Mouse (Mus musculus): ENCODE measurements around the gene Cped1. TPM values are rescaled to one million over a fixed set of nuclear protein-coding genes. Genes with fewer than 3 reads are reported as not detected.

Gene Cped1
- total and polyA plus RNA-seq, 3 experiments, result not detected

- Histone ChIP-seq H3K79me2 (ENCODE audit: control insufficient read depth, insufficient read depth, low read length, poor library complexity) (no peaks in the 10 kb centered on the region), H3K4me3 (ENCODE audit: control insufficient read depth in 1 of 2, insufficient read depth in 1 of 2, low read depth in 2 of 2, low read length in 2 of 2) (no peak overlapping the region), H3K27me3 (ENCODE audit: control insufficient read depth in 1 of 2, insufficient read depth in 2 of 2, low read length in 2 of 2) (peaks cover 0 to 3% of the 10 kb centered on the region in 2 experiments; a peak in 3 of 4 replicates), H3K36me3 (ENCODE audit: control insufficient read depth in 1 of 2, insufficient read depth in 2 of 2, low read length in 2 of 2) (no peaks in the 10 kb centered on the region), H3K4me1 (ENCODE audit: control insufficient read depth in 1 of 2, insufficient read depth in 2 of 2, low read length in 2 of 2) (no peaks in the 10 kb centered on the region), H3K9ac (ENCODE audit: control insufficient read depth, low read depth, low read length, poor library complexity, severe bottlenecking) (no peak overlapping the region), H3K9me3 (replicated peaks; ENCODE audit: insufficient read depth, low read length) (no peaks in the 10 kb centered on the region), H3K27ac (ENCODE audit: control insufficient read depth, low read depth, low read length) (no peak overlapping the region)
- DNase-seq (ENCODE audit: low read depth, low spot score), result no peak
- TF ChIP-seq E2F4 (IDR thresholded peaks at IDR 0.05; ENCODE audit: borderline replicate concordance, low read depth, low read length), result no peak
These were observed 15.2 kb downstream of the Cped1 start for GRCm38 (mm10) chr6:22000881-22001280.

- TF ChIP-seq MYB (IDR thresholded peaks at IDR 0.05; ENCODE audit: low read depth, low read length) (no peak), MAZ (IDR thresholded peaks at IDR 0.05; ENCODE audit: low read depth, low read length) (no peak), SIN3A (IDR thresholded peaks at IDR 0.05; ENCODE audit: low read length) (no peak), RCOR1 (IDR thresholded peaks at IDR 0.05; ENCODE audit: low read depth, low read length) (no peak), NELFE (IDR thresholded peaks at IDR 0.05; ENCODE audit: low read depth, low read length) (no peak), NRF1 (IDR thresholded peaks at IDR 0.05; ENCODE audit: insufficient read depth, low read depth, low read length, poor library complexity, severe bottlenecking) (no peak), ZMIZ1 (IDR thresholded peaks at IDR 0.05; ENCODE audit: low read depth, low read length) (no peak), TBP (IDR thresholded peaks at IDR 0.05; ENCODE audit: low read depth, low read length) (no peak), MXI1 (IDR thresholded peaks at IDR 0.05; ENCODE audit: low read depth, low read length) (no peak)
- Histone ChIP-seq H3K4me3 (ENCODE audit: control insufficient read depth in 1 of 2, insufficient read depth in 1 of 2, low read depth in 2 of 2, low read length in 2 of 2) (no peak overlapping the region), H3K9ac (ENCODE audit: control insufficient read depth, low read depth, low read length, poor library complexity, severe bottlenecking) (no peak overlapping the region), H3K9me3 (replicated peaks; ENCODE audit: insufficient read depth, low read length) (no peaks in the 10 kb centered on the region), H3K4me1 (ENCODE audit: control insufficient read depth in 1 of 2, insufficient read depth in 2 of 2, low read length in 2 of 2) (no peaks in the 10 kb centered on the region), H3K27me3 (ENCODE audit: control insufficient read depth in 1 of 2, insufficient read depth in 2 of 2, low read length in 2 of 2) (peaks cover 0 to 3% of the 10 kb centered on the region in 2 experiments; a peak in 3 of 4 replicates), H3K79me2 (ENCODE audit: control insufficient read depth, insufficient read depth, low read length, poor library complexity) (no peaks in the 10 kb centered on the region), H3K36me3 (ENCODE audit: control insufficient read depth in 1 of 2, insufficient read depth in 2 of 2, low read length in 2 of 2) (no peaks in the 10 kb centered on the region), H3K27ac (ENCODE audit: control insufficient read depth, low read depth, low read length) (no peak overlapping the region)
- DNase-seq (ENCODE audit: low read depth, low spot score), result no peak
These were observed 15.7 kb downstream of the Cped1 start for GRCm38 (mm10) chr6:22001284-22001916.

DNA sequence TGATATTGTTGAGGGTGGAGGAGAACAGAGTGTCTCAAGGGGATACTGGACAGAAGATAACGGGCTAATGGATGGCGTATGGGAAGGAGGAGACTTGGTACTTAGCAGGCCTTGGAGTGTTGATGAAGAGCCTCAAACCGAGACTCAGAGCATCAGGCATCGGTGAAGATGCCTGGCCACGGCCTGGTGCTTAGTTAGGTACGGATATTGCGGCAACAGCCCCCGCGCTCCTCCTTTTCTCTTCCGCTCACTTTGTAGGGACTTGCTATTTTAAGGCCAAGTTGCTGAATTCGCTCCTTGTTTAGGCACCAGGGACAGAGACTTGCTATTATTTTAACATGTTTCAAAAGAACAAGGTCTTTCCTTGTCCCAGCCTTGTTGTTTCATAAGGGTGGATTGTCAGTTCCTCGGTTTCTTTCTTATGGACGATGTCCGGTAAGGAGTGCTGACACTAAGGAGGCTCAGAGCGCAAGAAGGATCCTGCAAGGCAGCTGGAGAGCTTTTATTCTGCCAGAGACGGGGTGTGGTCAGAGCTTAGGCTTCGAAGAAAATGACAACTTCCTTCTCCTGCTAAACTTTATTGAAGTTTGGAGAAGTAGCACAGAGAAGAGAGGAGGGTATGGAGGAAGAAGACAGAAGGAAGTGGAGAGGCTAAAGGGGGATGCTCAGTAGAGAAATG is 16.9 kb downstream of the Cped1 start:
- no peaks in the 10 kb centered on the region for H3K9me3 ChIP-seq (replicated peaks; ENCODE audit: insufficient read depth, low read length)
- no peak for TF ChIP-seq CHD1 (IDR thresholded peaks at IDR 0.05; ENCODE audit: low read depth, low read length)
- no peak for TF ChIP-seq MYC (IDR thresholded peaks at IDR 0.05; ENCODE audit: low read depth, low read length)
- no peak for TF ChIP-seq POLR2AphosphoS5 (IDR thresholded peaks at IDR 0.05; ENCODE audit: borderline replicate concordance, low read depth, low read length)
- TF ChIP-seq CHD2 (IDR thresholded peaks at IDR 0.05; ENCODE audit: low read length), result no peak
- TF ChIP-seq RCOR1 (IDR thresholded peaks at IDR 0.05; ENCODE audit: low read depth, low read length), result no peak
- no peak for TF ChIP-seq NELFE (IDR thresholded peaks at IDR 0.05; ENCODE audit: low read depth, low read length)
- no peak for TF ChIP-seq E2F4 (IDR thresholded peaks at IDR 0.05; ENCODE audit: borderline replicate concordance, low read depth, low read length)
- no peak for TF ChIP-seq TBP (IDR thresholded peaks at IDR 0.05; ENCODE audit: low read depth, low read length)
- TF ChIP-seq EP300 (IDR thresholded peaks at IDR 0.05; ENCODE audit: low read depth in 1 of 2, low read length in 2 of 2), result no peak
- no peak for DNase-seq (ENCODE audit: low read depth, low spot score)
- H3K79me2 ChIP-seq (ENCODE audit: control insufficient read depth, insufficient read depth, low read length, poor library complexity), result no peaks in the 10 kb centered on the region
- H3K27ac ChIP-seq (ENCODE audit: control insufficient read depth, low read depth, low read length), result no peak overlapping the region
- peaks cover 0 to 3% of the 10 kb centered on the region in 2 experiments; a peak in 2 of 4 replicates for H3K27me3 ChIP-seq (ENCODE audit: control insufficient read depth in 1 of 2, insufficient read depth in 2 of 2, low read length in 2 of 2)
- H3K9ac ChIP-seq (ENCODE audit: control insufficient read depth, low read depth, low read length, poor library complexity, severe bottlenecking), result no peak overlapping the region
- no peak overlapping the region for H3K4me3 ChIP-seq (ENCODE audit: control insufficient read depth in 1 of 2, insufficient read depth in 1 of 2, low read depth in 2 of 2, low read length in 2 of 2)
- no peaks in the 10 kb centered on the region for H3K4me1 ChIP-seq (ENCODE audit: control insufficient read depth in 1 of 2, insufficient read depth in 2 of 2, low read length in 2 of 2)
- H3K36me3 ChIP-seq (ENCODE audit: control insufficient read depth in 1 of 2, insufficient read depth in 2 of 2, low read length in 2 of 2), result no peaks in the 10 kb centered on the region
